Mouse (Mus musculus) MEL (cell line): ENCODE measurements around the gene Lmf2. TPM values are rescaled to one million over a fixed set of nuclear protein-coding genes. Genes with fewer than 3 reads are reported as not detected.
A peak's percentile ranks its signal among the peaks of the same experiment; 100 is the strongest.

Source experiments
- DNase-seq: peaks from one replicate; pipeline ENCODE4 v3.0.0; 2011; ENCODE audit warnings: low read depth, low spot score
- H3K27ac ChIP-seq: 2 replicates; pipeline ENCODE4 v1.5.1; 2012; ENCODE audit warnings: low read depth, mild to moderate bottlenecking, control low read depth, low read length, moderate library complexity; ENCODE audit not compliant: control insufficient read depth
- H3K27me3 ChIP-seq, 2 experiments: fragments of 150-350 bp in 1 of 2; sonication (generic) in 1 of 2; 2 replicates each; pipeline ENCODE4 v1.6.1; 2012; ENCODE audit warnings: low read length in 2 of 2, mild to moderate bottlenecking in 2 of 2, improper control_type of control experiment in 1 of 2, moderate library complexity in 1 of 2; ENCODE audit not compliant: insufficient read depth in 2 of 2, control insufficient read depth in 1 of 2
- H3K36me3 ChIP-seq, 2 experiments: 2 replicates each; pipeline ENCODE4 v1.6.1; 2012 to 2014; ENCODE audit warnings: low read length in 2 of 2, improper control_type of control experiment in 1 of 2, inconsistent platforms in 1 of 2, mild to moderate bottlenecking in 1 of 2; ENCODE audit not compliant: insufficient read depth in 2 of 2, control insufficient read depth in 1 of 2
- H3K4me1 ChIP-seq, 2 experiments: fragments of 150-350 bp in 1 of 2; sonication (generic) in 1 of 2; 2 replicates each; pipeline ENCODE4 v1.6.1; 2012; ENCODE audit warnings: low read length in 2 of 2, improper control_type of control experiment in 1 of 2, mild to moderate bottlenecking in 1 of 2; ENCODE audit not compliant: insufficient read depth in 2 of 2, control insufficient read depth in 1 of 2
- H3K4me3 ChIP-seq, 2 experiments: fragments of 150-350 bp in 1 of 2; sonication (generic) in 1 of 2; 2 replicates each; pipeline ENCODE4 v1.5.1; 2012; ENCODE audit warnings: low read depth in 2 of 2, low read length in 2 of 2, mild to moderate bottlenecking in 2 of 2, moderate library complexity in 2 of 2, control low read depth in 1 of 2, improper control_type of control experiment in 1 of 2; ENCODE audit not compliant: control insufficient read depth in 1 of 2, insufficient read depth in 1 of 2
- H3K79me2 ChIP-seq: 2 replicates; pipeline ENCODE4 v1.6.1; 2012; ENCODE audit warnings: mild to moderate bottlenecking, low read length, moderate library complexity; ENCODE audit not compliant: control insufficient read depth, poor library complexity, insufficient read depth
- H3K9ac ChIP-seq: 2 replicates; pipeline ENCODE4 v1.6.1; 2012; ENCODE audit warnings: low read depth, mild to moderate bottlenecking, control low read depth, low read length, moderate library complexity; ENCODE audit not compliant: control insufficient read depth, poor library complexity, severe bottlenecking
- H3K9me3 ChIP-seq: fragments of 150-350 bp; sonication (generic); replicated peaks from 2 replicates; pipeline ENCODE4 v1.6.1; 2012; ENCODE audit warnings: mild to moderate bottlenecking, low read length, improper control_type of control experiment, moderate library complexity; ENCODE audit not compliant: insufficient read depth
- CHD1 ChIP-seq: IDR thresholded peaks from 2 replicates; pipeline ENCODE4 v1.6.1; 2012; ENCODE audit warnings: low read depth, mild to moderate bottlenecking, inconsistent platforms, low read length, improper control_type of control experiment
- CTCF ChIP-seq, 3 experiments: IDR thresholded peaks in 2 of 3; conservative IDR thresholded peaks in 1 of 3; 2 replicates each; pipeline ENCODE4 v1.5.1; 2011 to 2012; ENCODE audit warnings: low read length in 3 of 3, low read depth in 2 of 3, mild to moderate bottlenecking in 2 of 3, improper control_type of control experiment in 1 of 3, inconsistent platforms in 1 of 3, mixed read lengths in 1 of 3, moderate library complexity in 1 of 3; ENCODE audit not compliant: control insufficient read depth in 1 of 3, insufficient read depth in 1 of 3, poor library complexity in 1 of 3, severe bottlenecking in 1 of 3
- ETS1 ChIP-seq: IDR thresholded peaks from 2 replicates; pipeline ENCODE4 v1.6.1; 2012; ENCODE audit warnings: low read depth, mild to moderate bottlenecking, inconsistent platforms, low read length, improper control_type of control experiment, moderate library complexity
- GATA1 ChIP-seq: IDR thresholded peaks from 2 replicates; pipeline ENCODE4 v1.6.1; 2011; ENCODE audit warnings: low read depth, low read length, improper control_type of control experiment
- HCFC1 ChIP-seq: IDR thresholded peaks from 2 replicates; pipeline ENCODE4 v1.6.1; 2012; ENCODE audit warnings: low read depth, mild to moderate bottlenecking, inconsistent platforms, low read length, improper control_type of control experiment, moderate library complexity
- JUND ChIP-seq: IDR thresholded peaks from 2 replicates; pipeline ENCODE4 v1.6.1; 2011; ENCODE audit warnings: low read depth, mild to moderate bottlenecking, improper control_type of control experiment, low read length
- KAT2A ChIP-seq: conservative IDR thresholded peaks from 2 replicates; pipeline ENCODE4 v1.6.1; 2012; ENCODE audit warnings: low read depth, low read length, improper control_type of control experiment, inconsistent platforms
- MAFK ChIP-seq: IDR thresholded peaks from 2 replicates; pipeline ENCODE4 v1.6.1; 2011; ENCODE audit warnings: low read depth, mild to moderate bottlenecking, low read length, improper control_type of control experiment, borderline replicate concordance
- MAZ ChIP-seq: IDR thresholded peaks from 2 replicates; pipeline ENCODE4 v1.6.1; 2012; ENCODE audit warnings: low read depth, mild to moderate bottlenecking, inconsistent platforms, low read length, improper control_type of control experiment
- NELFE ChIP-seq: IDR thresholded peaks from 2 replicates; pipeline ENCODE4 v1.6.1; 2011; ENCODE audit warnings: low read depth, low read length, improper control_type of control experiment
- POLR2AphosphoS2 ChIP-seq: IDR thresholded peaks from 2 replicates; pipeline ENCODE4 v1.6.1; 2011; ENCODE audit warnings: low read length, improper control_type of control experiment
- RAD21 ChIP-seq: IDR thresholded peaks from 2 replicates; pipeline ENCODE4 v1.6.1; 2011; ENCODE audit warnings: mild to moderate bottlenecking, low read depth, low read length, improper control_type of control experiment
- SMC3 ChIP-seq: IDR thresholded peaks from 2 replicates; pipeline ENCODE4 v1.6.1; 2011; ENCODE audit warnings: low read depth, low read length, improper control_type of control experiment
- TAL1 ChIP-seq: IDR thresholded peaks from 2 replicates; pipeline ENCODE4 v1.6.1; 2012; ENCODE audit warnings: mild to moderate bottlenecking, inconsistent platforms, low read length, moderate library complexity, mixed read lengths
- TBP ChIP-seq: IDR thresholded peaks from 2 replicates; pipeline ENCODE4 v1.8.0; 2011; ENCODE audit warnings: low read depth, low read length, improper control_type of control experiment
- TCF12 ChIP-seq: IDR thresholded peaks from 2 replicates; pipeline ENCODE4 v1.6.1; 2014; ENCODE audit warnings: low read depth, mild to moderate bottlenecking, inconsistent platforms, low read length, improper control_type of control experiment, moderate library complexity
- USF2 ChIP-seq, 2 experiments: IDR thresholded peaks; 2 replicates each; pipeline ENCODE4 v1.6.1; 2011 to 2012; ENCODE audit warnings: improper control_type of control experiment in 2 of 2, low read length in 2 of 2, borderline replicate concordance in 1 of 2, inconsistent platforms in 1 of 2, low read depth in 1 of 2, mild to moderate bottlenecking in 1 of 2; ENCODE audit not compliant: insufficient read depth in 1 of 2
- ZNF384 ChIP-seq: IDR thresholded peaks from 2 replicates; pipeline ENCODE4 v1.6.1; 2012; ENCODE audit warnings: low read depth, mild to moderate bottlenecking, inconsistent platforms, low read length, improper control_type of control experiment
- polyA plus RNA-seq, 2 experiments: library from polyadenylated mRNA; stranded (reverse) in 1 of 2; unstranded in 1 of 2; fragments of >175 nt in 1 of 2; fragments of >200 nt in 1 of 2; gene quantifications; 2 replicates each; pipeline versions ENCODE4 v1.2.1 to v1.2.4; 2012; ENCODE audit warnings: low replicate concordance in 2 of 2, low read depth in 1 of 2; ENCODE audit not compliant: insufficient read length in 2 of 2, insufficient read depth in 1 of 2, missing spikeins in 1 of 2
- total RNA-seq: library from RNA; depleted of rRNA; stranded (reverse); fragments of 300-350 nt; gene quantifications from 2 replicates; pipeline ENCODE4 v1.2.3, GENCODE M21; 2012

Lmf2 gene
- total and polyA plus RNA-seq, 3 experiments: 14.5 to 52.0 TPM; not detected in 1

DNA sequence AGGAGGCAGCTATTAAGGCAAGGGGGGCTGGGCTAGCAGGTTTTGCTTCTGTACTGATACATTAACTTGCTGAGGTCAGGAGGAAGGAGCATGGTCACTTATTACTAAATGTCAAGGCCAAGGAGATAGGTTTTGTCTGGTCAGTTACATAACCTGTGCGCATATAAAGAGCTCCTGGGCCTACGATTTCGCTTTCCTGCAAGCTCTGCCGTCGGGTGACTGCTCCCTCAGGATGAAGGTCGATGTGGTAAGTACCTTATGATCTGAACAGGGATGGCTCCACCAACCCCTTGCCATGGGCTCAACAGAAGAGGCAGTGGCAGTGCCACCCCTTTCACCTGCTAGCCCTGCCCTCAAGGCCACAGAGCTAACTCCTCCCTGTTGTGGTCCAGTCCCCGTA is 21.2 kb downstream of the Lmf2 start, which contains the start of gene Miox:
Gene Miox, plus strand, starts transcription at position 128 of the 400 bp plus-strand sequence.
- TF ChIP-seq SMC3: no peak
- no peak for TF ChIP-seq JUND
- no peak for TF ChIP-seq GATA1
- TF ChIP-seq KAT2A: no peak
- no peak for TF ChIP-seq CHD1
- TF ChIP-seq ZNF384: no peak
- no peak for TF ChIP-seq USF2 (IDR thresholded peaks at IDR 0.05; ENCODE audit: borderline replicate concordance in 1 of 2, insufficient read depth in 1 of 2, low read depth in 1 of 2, low read length in 2 of 2)
- TF ChIP-seq NELFE: no peak
- TF ChIP-seq ETS1: no peak
- TF ChIP-seq HCFC1: no peak
- no peak for TF ChIP-seq CTCF (IDR thresholded peaks at IDR 0.05 in 2 of 3, conservative IDR thresholded peaks at IDR 0.05 in 1 of 3; ENCODE audit: control insufficient read depth in 1 of 3, insufficient read depth in 1 of 3, low read depth in 2 of 3, low read length in 3 of 3, poor library complexity in 1 of 3, severe bottlenecking in 1 of 3)
- TF ChIP-seq MAZ: no peak
- no peak for TF ChIP-seq TBP
- TF ChIP-seq TAL1: no peak
- Histone ChIP-seq H3K9me3 (no peaks in the 10 kb centered on the region), H3K9ac (no peak within 1 kb of the TSS), H3K27ac (no peak within 1 kb of the TSS), H3K79me2 (no peaks in the 10 kb centered on the region), H3K36me3 (no peaks in the 10 kb centered on the region), H3K4me1 (no peaks in the 10 kb centered on the region), H3K4me3 (no peak within 1 kb of the TSS), H3K27me3 (peaks cover 2 to 4% of the 10 kb centered on the region in 2 experiments; a peak in 3 of 4 replicates)
- DNase-seq: no peak

DNA sequence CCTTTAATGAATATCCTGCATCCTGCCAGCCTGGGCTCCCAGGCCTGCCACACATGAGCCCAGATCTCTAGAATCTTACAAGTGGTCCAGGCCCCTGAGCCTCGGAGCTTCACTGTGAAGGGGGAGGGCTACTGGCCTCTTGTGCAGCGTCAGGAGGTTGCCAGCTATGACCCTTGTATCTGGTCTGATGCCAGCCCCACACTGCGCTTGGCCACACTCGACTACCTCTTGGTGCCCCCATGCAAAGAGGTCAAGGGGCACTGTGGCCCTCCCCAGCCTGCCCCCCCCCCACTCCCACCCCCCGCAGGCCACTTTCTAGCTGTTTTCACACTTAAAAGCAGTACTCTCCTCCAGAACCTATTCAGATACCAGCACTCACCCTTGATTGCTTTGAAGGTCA is 29.0 kb downstream of the Lmf2 start:
- Histone ChIP-seq H3K4me1 (peaks cover 4 to 14% of the 10 kb centered on the region in 2 experiments; a peak in 3 of 4 replicates), H3K36me3 (peaks cover 0 to 14% of the 10 kb centered on the region in 2 experiments), H3K9me3 (no peaks in the 10 kb centered on the region), H3K4me3 (no peak overlapping the region), H3K9ac (no peak overlapping the region), H3K79me2 (peaks cover 16% of the 10 kb centered on the region), H3K27me3 (peaks cover 2% of the 10 kb centered on the region in 2 experiments; a peak in 2 of 4 replicates), H3K27ac (no peak overlapping the region)
- DNase-seq: no peak
- TF ChIP-seq MAFK (no peak), POLR2AphosphoS2 (0 out of 2 replicates have a peak, but pooled peaks have one; percentile 32)

DNA sequence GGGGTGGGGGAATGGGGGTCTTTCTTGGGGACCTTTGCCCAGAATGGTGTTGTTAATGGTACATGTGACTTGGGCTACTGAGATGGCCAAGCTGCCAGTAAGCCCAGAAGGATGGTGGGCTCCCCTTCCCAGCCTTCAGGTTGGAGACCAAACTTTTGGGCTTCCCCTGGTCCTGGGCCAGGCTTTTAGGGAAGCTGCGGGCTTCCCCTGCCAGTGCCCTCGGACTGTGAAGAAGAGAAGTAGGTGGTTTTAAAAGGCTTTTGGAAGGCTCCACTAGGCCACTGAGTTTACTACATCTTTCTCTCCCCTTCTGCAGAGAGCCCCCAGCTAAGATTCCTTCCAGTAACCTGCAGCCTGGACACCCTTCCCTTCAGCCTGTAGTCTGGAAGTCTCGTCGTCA is 31.8 kb downstream of the Lmf2 start:
- H3K27ac ChIP-seq: peak overlapping the region; percentile 38
- DNase-seq: peak; percentile 59
- H3K27me3 ChIP-seq: no peaks in the 10 kb centered on the region
- H3K9ac ChIP-seq: peak overlapping the region; percentile 86
- no peak for TF ChIP-seq TBP
- TF ChIP-seq ETS1: 0 out of 2 replicates have a peak, but pooled peaks have one; percentile 8
- TF ChIP-seq TCF12: no peak
- TF ChIP-seq RAD21: no peak
- H3K79me2 ChIP-seq: peaks cover 16% of the 10 kb centered on the region
- peaks cover 4 to 14% of the 10 kb centered on the region in 2 experiments; a peak in 3 of 4 replicates for H3K4me1 ChIP-seq
- no peaks in the 10 kb centered on the region for H3K9me3 ChIP-seq
- H3K36me3 ChIP-seq: peaks cover 0 to 14% of the 10 kb centered on the region in 2 experiments
- peak overlapping the region; percentile 81 to 98 for H3K4me3 ChIP-seq
